Mouse (Mus musculus): ENCODE results near the gene Fam205c.

GRCm38 (mm10) chr4:42904966-42905365 lies 30.9 kb upstream of the Fam205c start:
- TF ChIP-seq CTCF (IDR thresholded peaks at IDR 0.05) (no peak), EP300 (IDR thresholded peaks at IDR 0.05) (no peak)
